Mouse (Mus musculus): ENCODE data around the gene Fam78a.

- TF ChIP-seq CHD2 (IDR thresholded peaks at IDR 0.05; ENCODE audit: low read depth, low read length) = no peak
- TF ChIP-seq ZC3H11A (IDR thresholded peaks at IDR 0.05; ENCODE audit: borderline replicate concordance, low read depth, low read length) = no peak
- TF ChIP-seq MAFK (IDR thresholded peaks at IDR 0.05; ENCODE audit: insufficient read depth, low read depth, low read length) = no peak
- no peak for TF ChIP-seq ZNF384 (IDR thresholded peaks at IDR 0.05; ENCODE audit: low read depth, low read length)
- no peak for TF ChIP-seq HCFC1 (IDR thresholded peaks at IDR 0.05; ENCODE audit: borderline replicate concordance, insufficient read depth, low read length)
Observed at GRCm38 (mm10) chr2:32077744-32078143, 6.9 kb downstream of the Fam78a start.

Data from ES-E14 (cell line).